Mouse (Mus musculus): ENCODE data around the gene Cmtm8.
A peak's percentile ranks its signal among the peaks of the same experiment; 100 is the strongest.

Cmtm8 gene

DNA sequence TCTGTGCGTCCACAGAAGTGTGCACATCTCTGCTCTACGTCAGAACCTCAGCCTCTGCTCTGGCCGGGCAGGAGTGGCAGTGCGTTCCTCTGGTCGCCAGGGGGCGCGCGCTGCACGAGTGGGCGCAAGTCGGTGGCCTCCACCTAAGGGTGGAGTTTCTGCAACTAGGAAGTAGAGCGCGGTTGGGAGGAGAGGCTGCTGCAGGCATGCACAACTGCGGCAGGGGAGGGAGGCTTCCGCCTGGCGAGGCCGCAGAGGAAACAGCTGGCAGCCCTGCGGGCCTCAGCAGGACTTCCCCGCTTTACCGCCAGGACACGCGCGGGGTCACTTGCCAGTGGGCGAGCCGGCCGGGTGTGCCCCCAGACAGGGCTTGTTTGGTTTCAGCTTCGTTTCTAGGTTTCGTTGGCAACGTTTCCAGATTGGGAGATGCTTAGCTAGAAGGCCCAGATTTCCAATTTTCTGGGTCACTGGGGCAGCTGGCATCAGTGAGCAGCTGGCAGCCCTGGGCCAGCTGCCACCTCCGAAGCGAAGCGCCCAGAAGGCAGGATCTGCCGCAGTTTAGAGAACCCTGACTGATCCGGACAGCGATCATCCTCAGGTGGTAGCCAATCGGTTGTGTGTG, 91.0 kb downstream of the Cmtm8 start:
- DNase-seq (ENCODE audit: low spot score), result peak; percentile 91

DNA sequence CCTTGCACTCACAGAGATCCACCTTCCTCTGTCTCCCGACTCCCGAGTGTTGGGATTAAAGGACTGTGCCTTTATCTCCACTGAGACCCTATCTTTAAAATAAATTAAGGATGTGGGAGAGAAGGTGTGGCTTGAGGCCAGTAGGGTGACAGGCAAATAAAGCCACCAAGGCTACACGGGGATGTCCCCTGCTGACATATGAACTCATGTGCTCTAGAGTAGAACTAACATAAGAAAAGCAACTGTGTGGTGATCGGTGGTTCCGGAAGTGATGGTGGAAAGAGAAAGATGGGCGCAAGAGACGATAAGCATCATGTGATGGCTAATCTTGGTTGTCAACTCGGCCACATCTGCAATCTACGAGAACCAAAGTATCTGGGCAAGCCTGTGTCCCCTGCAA, 91.6 kb downstream of the Cmtm8 start:
- no peak for DNase-seq (ENCODE audit: low spot score)

DNA sequence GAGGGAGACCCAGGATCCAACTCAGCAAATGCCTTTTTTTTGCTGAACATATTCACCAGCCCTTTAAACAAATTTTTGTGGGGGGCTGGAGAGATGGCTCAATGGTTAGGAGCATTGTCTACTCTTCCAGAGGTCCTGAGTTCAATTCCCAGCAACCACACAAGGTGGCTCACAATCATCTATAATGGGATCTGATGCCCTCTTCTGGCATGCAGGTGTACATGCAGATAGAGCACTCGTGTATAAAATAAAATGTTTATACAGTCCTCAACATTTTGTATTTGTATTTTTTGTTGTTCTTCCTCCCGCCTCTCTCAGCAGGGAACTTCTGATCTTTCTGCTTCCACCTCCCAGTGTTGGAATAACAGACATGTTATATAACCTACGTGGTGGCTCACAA, 92.4 kb downstream of the Cmtm8 start:
- DNase-seq (ENCODE audit: low spot score), result no peak

DNA sequence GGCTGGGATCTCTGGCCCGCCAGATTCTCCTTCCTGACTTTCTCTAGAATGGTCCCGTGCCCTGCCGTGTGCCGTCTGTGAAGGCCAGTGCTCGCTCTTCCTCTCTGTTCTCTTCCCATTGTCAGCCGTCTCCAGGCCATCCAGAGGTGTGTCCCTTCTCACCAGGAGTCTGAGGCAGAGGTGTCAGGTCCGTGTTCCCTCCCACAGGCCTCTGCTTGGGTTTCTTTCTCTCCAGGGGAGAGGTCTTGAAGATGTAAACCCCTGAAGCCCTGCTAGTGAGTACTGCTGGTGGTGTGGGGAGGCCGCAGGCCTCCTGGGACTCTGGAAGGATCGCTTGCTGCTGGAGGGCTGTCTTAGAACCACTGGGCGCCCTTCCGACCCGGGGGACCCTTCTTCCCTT, 96.5 kb downstream of the Cmtm8 start:
- DNase-seq (ENCODE audit: low spot score), result no peak

DNA sequence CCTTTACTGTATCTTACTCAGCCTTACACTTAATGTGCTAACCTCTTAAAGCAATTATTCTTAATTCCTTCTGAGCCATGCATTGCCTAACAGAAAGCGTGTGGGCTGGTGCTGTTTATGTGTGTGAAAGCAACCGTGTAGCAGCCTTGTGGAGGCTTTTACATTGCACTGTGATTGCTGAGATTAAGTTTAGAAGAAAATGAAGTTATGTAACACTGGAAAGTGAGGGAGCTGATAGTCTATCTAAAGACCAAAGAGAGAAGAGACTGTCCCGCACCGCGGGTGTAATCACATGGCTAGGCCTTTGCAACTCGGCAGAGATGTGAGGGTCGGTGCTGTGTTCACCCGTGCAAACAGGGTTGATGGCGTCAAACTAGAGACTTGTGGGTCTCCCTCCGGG, 96.9 kb downstream of the Cmtm8 start:
- no peak for DNase-seq (ENCODE audit: low spot score)

DNA sequence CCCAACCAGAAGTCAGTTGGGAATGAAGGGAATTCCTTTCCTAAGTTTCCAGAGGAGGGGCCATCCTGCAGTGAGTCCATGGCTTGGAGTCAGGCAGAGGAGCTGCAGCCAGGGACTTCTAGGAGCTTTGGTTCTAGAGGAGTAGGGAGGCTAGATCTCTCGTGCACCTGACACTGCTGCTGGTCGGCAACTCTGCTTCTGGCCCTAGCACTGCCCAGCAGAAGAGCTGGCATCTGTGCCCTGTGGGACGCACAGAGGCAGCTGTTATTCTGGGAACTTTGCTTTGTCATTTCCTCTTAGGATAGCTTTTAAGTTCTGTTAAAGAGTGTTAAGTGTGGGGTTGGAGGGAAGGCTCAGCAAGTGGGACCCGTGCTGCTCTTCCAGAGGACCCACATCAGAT, 98.3 kb downstream of the Cmtm8 start:
- DNase-seq (ENCODE audit: low spot score), result no peak

DNA sequence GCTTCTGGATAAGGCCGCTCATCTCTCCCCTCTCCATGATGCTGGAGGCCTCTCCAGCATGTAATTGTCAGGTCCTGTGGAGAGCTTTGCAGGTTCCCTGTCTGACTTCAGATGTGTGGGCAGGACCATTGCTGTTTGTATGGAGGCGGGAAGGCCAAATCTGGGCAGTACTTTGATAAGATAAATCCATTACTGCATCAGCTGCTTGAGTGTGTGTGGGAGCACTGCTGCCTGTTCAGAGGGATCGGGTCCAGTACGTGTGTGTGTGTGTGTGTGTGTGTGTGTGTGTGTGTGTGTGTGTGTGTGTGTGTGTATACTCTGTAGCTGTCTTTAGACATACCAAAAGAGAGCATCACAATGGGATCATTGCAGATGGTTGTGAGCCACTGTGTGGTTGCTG, 98.8 kb downstream of the Cmtm8 start:
- no peak for DNase-seq (ENCODE audit: low spot score)

DNA sequence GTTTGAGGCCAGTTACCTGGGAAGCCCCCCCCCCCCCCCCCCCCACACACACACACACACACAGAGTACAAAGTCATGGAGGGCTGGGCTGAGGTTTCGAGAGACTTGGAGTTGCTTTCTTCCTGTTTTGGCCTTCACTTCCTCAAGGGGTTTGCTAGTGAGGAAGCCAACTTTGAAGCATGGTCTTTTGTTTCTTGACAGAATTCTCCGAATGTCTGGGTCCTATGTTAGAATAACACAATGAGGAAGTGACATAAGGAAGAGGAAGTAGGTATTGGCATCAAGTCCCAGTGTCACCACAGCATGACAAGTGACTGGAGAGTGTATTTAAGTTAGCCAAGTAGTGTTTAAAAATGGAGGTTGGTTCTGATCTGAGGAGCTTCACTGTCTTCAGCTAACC, 101.2 kb downstream of the Cmtm8 start:
- no peak for DNase-seq (ENCODE audit: low spot score)

DNA sequence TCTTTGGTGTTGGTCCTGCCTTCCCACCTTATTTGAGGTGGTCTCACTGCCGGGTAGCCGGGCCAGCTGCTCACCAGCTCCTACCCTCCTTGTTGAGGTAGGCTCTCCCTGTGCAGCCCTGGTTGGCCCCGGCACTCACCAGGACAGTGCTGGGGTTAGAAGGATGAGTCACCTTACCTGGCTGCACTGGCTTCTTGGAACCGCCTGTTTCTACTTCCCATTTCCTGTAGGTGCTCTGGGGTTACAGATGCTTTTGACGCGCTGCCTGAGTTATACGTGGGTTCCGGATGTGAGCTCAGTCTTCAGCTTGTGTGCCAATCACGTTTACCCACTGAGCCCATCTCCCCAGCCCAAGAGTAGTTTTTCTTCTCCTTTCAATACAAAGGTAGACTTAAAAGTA, 103.6 kb downstream of the Cmtm8 start:
- no peak for DNase-seq (ENCODE audit: low spot score)

Data from ovary, postnatal 36 days (tissue).